Comparison of ENCODE assay signal across 9 mouse cellular contexts in the genomic region with DNA sequence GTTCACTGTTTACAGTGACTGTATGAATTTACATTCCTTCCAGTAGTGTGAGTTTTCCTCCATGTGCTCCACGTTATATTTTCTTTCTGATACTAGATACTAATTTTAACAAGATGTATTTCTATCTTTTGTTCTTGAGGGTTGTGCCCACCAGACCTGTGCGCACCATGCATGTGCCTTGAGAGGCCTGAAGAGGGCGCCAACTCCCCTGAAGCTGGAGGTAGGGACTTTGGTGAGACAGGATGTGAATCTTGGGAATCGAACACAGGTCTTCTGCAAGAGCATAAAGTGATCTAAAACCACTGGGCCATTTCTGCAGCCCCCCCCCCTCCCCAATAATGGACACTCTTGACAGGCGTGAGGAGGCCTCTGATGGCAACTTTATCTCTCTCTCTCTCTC. TPM values are rescaled to one million over a fixed set of nuclear protein-coding genes. Genes with fewer than 3 reads are reported as not detected.
DNase-seq lines count a peak whose midpoint lies in the region; ATAC-seq lines count a peak whose summit lies in the region.
"Had no signal": no experiment of that assay in that cellular context is flagged by ENCODE, and none has a peak within 500 bp of the region (broad histone marks: within the 10 kb centered on the region; RNA-seq: fewer than 3 reads in every experiment).

No protein-coding gene starts in this region.

- H3K4me1 ChIP-seq in midbrain, embryonic 10.5 days = peaks cover 19% of the 10 kb centered on the region
- H3K4me1 ChIP-seq in midbrain, embryonic 11.5 days (ENCODE audit: control insufficient read depth, insufficient read depth, low read length) = peaks cover 7% of the 10 kb centered on the region; the same call in 1 of the 2 replicates
- peaks cover 18% of the 10 kb centered on the region for H3K4me1 ChIP-seq in liver, embryonic 13.5 days (replicated peaks)

- H3K4me2 ChIP-seq in midbrain, embryonic 11.5 days = no peak overlapping the region
- no peak overlapping the region for H3K4me2 ChIP-seq in liver, embryonic 13.5 days

- no peak for ATAC-seq in midbrain, embryonic 11.5 days (ENCODE audit: low FRiP score)
- no peak for ATAC-seq in liver, embryonic 13.5 days (ENCODE audit: low read depth)

- no peak overlapping the region for H3K9ac ChIP-seq in midbrain, embryonic 11.5 days (ENCODE audit: low read length)
- no peak overlapping the region for H3K9ac ChIP-seq in liver, embryonic 13.5 days

- no peaks in the 10 kb centered on the region for H3K9me3 ChIP-seq in midbrain, embryonic 10.5 days (replicated peaks)
- no peaks in the 10 kb centered on the region for H3K9me3 ChIP-seq in midbrain, embryonic 11.5 days (ENCODE audit: control insufficient read depth, low read length)
- H3K9me3 ChIP-seq in liver, embryonic 13.5 days (replicated peaks) = no peaks in the 10 kb centered on the region

- no peaks in the 10 kb centered on the region for H3K27me3 ChIP-seq in midbrain, embryonic 10.5 days (ENCODE audit: low read depth, poor library complexity, severe bottlenecking)
- H3K27me3 ChIP-seq in midbrain, embryonic 11.5 days (ENCODE audit: control insufficient read depth, insufficient read depth, low read length) = no peaks in the 10 kb centered on the region
- no peaks in the 10 kb centered on the region for H3K27me3 ChIP-seq in liver, embryonic 13.5 days

- peaks cover 16% of the 10 kb centered on the region for H3K36me3 ChIP-seq in midbrain, embryonic 10.5 days
- no peaks in the 10 kb centered on the region for H3K36me3 ChIP-seq in midbrain, embryonic 11.5 days (ENCODE audit: control insufficient read depth, insufficient read depth, low read length)
- no peaks in the 10 kb centered on the region for H3K36me3 ChIP-seq in liver, embryonic 13.5 days

- H3K27ac ChIP-seq in midbrain, embryonic 10.5 days (replicated peaks) = no peak overlapping the region
- H3K27ac ChIP-seq in midbrain, embryonic 11.5 days (ENCODE audit: low read depth, low read length) = no peak overlapping the region
- no peak overlapping the region for H3K27ac ChIP-seq in liver, embryonic 13.5 days

- H3K4me3 ChIP-seq in midbrain, embryonic 10.5 days = no peak overlapping the region
- H3K4me3 ChIP-seq in midbrain, embryonic 11.5 days (ENCODE audit: low read depth, low read length) = no peak overlapping the region
- H3K4me3 ChIP-seq in liver, embryonic 13.5 days (replicated peaks) = no peak overlapping the region

- DNase-seq in cerebellum, adult 9-11 months = peak; percentile 50
- DNase-seq in cerebellum, postnatal 36 days = no peak
- peak; percentile 50 for DNase-seq in midbrain, embryonic 10.5 days (ENCODE audit: low spot score)
- DNase-seq in midbrain, embryonic 11.5 days (ENCODE audit: low spot score, missing footprints) = no peak
- peak; percentile 22 to 31 for DNase-seq in adrenal gland, postnatal 36 days
- peak; percentile 15 for DNase-seq in liver, embryonic 13.5 days
- DNase-seq in thymus, postnatal 14 days = peak; percentile 62
- no peak for DNase-seq in layer of hippocampus, adult 11-12 months (ENCODE audit: low spot score)

- 35% methylated on average over 5 of the region's 5 CpGs for WGBS in midbrain, embryonic 10.5 days
- 41% methylated on average over 4 of the region's 5 CpGs for WGBS in midbrain, embryonic 11.5 days
- WGBS in liver, embryonic 13.5 days (ENCODE audit: insufficient replicate concordance) = 30% methylated on average over 5 of the region's 5 CpGs

RNA-seq across cellular contexts. Expression of a gene that starts 1.9 kb away (rescaled TPM):
- 6.3 and 7.7 TPM in 2 replicates for polyA plus RNA-seq in midbrain, embryonic 10.5 days (2016; fragmentation: Nextera tagmentation; extraction: Ambion mirVana)
- polyA plus RNA-seq in midbrain, embryonic 11.5 days (2014; fragmentation: Nextera tagmentation; extraction: Ambion mirVana) = 8.6 and 9.3 TPM in 2 replicates
- total RNA-seq in adrenal gland, postnatal 36 days (2021) = 1 to 10 TPM; 1.2 to 2.3 TPM
- 0.35 and 0.83 TPM in 2 replicates for polyA plus RNA-seq in liver, embryonic 13.5 days (2015; fragmentation: Nextera tagmentation; extraction: Ambion mirVana)

RNA-seq across cellular contexts. Expression of a gene that starts 16.7 kb away (rescaled TPM):
- polyA plus RNA-seq in midbrain, embryonic 10.5 days (2016; fragmentation: Nextera tagmentation; extraction: Ambion mirVana) = 7.5 and 10.1 TPM in 2 replicates
- 5.1 and 8.8 TPM in 2 replicates for polyA plus RNA-seq in midbrain, embryonic 11.5 days (2014; fragmentation: Nextera tagmentation; extraction: Ambion mirVana)
- 10 to 100 TPM; 29.6 to 32.0 TPM for total RNA-seq in adrenal gland, postnatal 36 days (2021)
- 1.3 and 1.8 TPM in 2 replicates for polyA plus RNA-seq in liver, embryonic 13.5 days (2015; fragmentation: Nextera tagmentation; extraction: Ambion mirVana)

RNA-seq across cellular contexts. Expression of a gene that starts 37.4 kb away (rescaled TPM):
- 2.6 and 5.5 TPM in 2 replicates for polyA plus RNA-seq in midbrain, embryonic 10.5 days (2016; fragmentation: Nextera tagmentation; extraction: Ambion mirVana)
- 9.3 and 10.2 TPM in 2 replicates for polyA plus RNA-seq in midbrain, embryonic 11.5 days (2014; fragmentation: Nextera tagmentation; extraction: Ambion mirVana)
- under 1 TPM in 1 of 2 experiments, not detected in 1; 0.13 TPM for total RNA-seq in adrenal gland, postnatal 36 days (2021)
- polyA plus RNA-seq in liver, embryonic 13.5 days (2015; fragmentation: Nextera tagmentation; extraction: Ambion mirVana) = 0.05 TPM in 1 of 2 replicates, not detected in the other
- total RNA-seq: heart, postnatal 14 days had no signal

RNA-seq across cellular contexts. Expression of a gene that starts 40.1 kb away (rescaled TPM):
- polyA plus RNA-seq in midbrain, embryonic 10.5 days (2016; fragmentation: Nextera tagmentation; extraction: Ambion mirVana) = 62.4 and 80.1 TPM in 2 replicates
- polyA plus RNA-seq in midbrain, embryonic 11.5 days (2014; fragmentation: Nextera tagmentation; extraction: Ambion mirVana) = 83.0 and 89.2 TPM in 2 replicates
- total RNA-seq in adrenal gland, postnatal 36 days (2021) = 10 to 100 TPM; 13.2 to 14.5 TPM
- polyA plus RNA-seq in liver, embryonic 13.5 days (2015; fragmentation: Nextera tagmentation; extraction: Ambion mirVana) = 5.6 and 6.6 TPM in 2 replicates

Comparison
In these comparisons a context has a peak if more than half of its experiments do, and no peak if none do; other contexts are left out.
1. DNase-seq: peak in cerebellum, adult 9-11 months (single experiment), midbrain, embryonic 10.5 days (single experiment), adrenal gland, postnatal 36 days (2 of 2), liver, embryonic 13.5 days (single experiment) and thymus, postnatal 14 days (single experiment); none in cerebellum, postnatal 36 days (0 of 2), midbrain, embryonic 11.5 days (single experiment) and layer of hippocampus, adult 11-12 months (single experiment).